Mouse (Mus musculus) erythroblast, embryonic 14.5 days (primary cell): Measurements from ENCODE around the gene Ddost.

Source experiments
- GATA1 ChIP-seq: IDR thresholded peaks from 2 replicates; pipeline ENCODE4 v1.6.1; 2012; ENCODE audit warnings: low read length, inconsistent platforms, mixed read lengths
- TAL1 ChIP-seq: IDR thresholded peaks from 3 replicates; pipeline ENCODE4 v1.6.1; 2012; ENCODE audit warnings: low read length, inconsistent platforms, mixed read lengths

- no peak for TF ChIP-seq GATA1
- TF ChIP-seq TAL1 = no peak
These were observed 21.7 kb downstream of the Ddost start, which contains the start of gene Pink1 for GRCm38 (mm10) chr4:138326077-138326695.
